Mouse (Mus musculus): ENCODE results near the gene Spaca7. TPM values are rescaled to one million over a fixed set of nuclear protein-coding genes. Genes with fewer than 3 reads are reported as not detected.

The Spaca7 gene
- polyA plus RNA-seq, 1 experiment from 2014 or later, result not detected

Other genes starting within 250 kb of the Spaca7 start
- 5.7 and 6.1 TPM in 2 replicates for gene Sox1, start 177.7 kb upstream of the Spaca7 start, polyA plus RNA-seq (2014; fragmentation: Nextera tagmentation; extraction: Ambion mirVana)
- 47.3 and 51.8 TPM in 2 replicates for gene Tubgcp3, start 99.2 kb downstream of the Spaca7 start, polyA plus RNA-seq (2014; fragmentation: Nextera tagmentation; extraction: Ambion mirVana)
- gene Atp11a, start 184.0 kb downstream of the Spaca7 start, polyA plus RNA-seq (2014; fragmentation: Nextera tagmentation; extraction: Ambion mirVana), result 9.1 and 10.8 TPM in 2 replicates